Mouse (Mus musculus) layer of hippocampus, adult 9-10 months (tissue): ENCODE results near the gene Sipa1l1.
"Not testable (repeated sequence)": the region's sequence is repeated elsewhere in the genome, so short reads cannot be mapped to it uniquely, and the experiment has no call there.

Source experiments
- DNase-seq: peaks from one replicate; pipeline ENCODE4 v3.0.0; 2022; ENCODE audit warnings: low spot score

Sipa1l1 gene

DNA sequence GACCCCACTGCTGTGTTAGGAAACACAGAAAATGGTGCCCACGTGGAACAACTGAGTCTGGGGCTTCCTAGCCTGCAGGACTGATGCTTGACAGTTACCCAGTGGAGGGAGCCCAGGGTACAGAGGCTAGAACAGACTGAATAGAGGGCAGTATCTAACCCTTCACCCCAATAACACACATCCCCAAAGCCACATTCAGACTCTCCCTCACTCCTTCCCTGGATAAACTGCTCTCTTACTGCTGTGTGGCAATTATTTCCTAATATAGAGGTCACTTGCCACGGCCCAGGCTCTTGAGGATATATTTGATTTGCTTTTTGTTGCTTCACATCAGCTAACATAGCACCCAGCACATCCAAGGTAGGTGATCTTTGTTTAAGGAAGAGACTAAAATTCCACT, 307.5 kb downstream of the Sipa1l1 start:
- no peak for DNase-seq

- DNase-seq: no peak
Measured at GRCm38 (mm10) chr12:82477826-82478225, 308.7 kb downstream of the Sipa1l1 start.

DNA sequence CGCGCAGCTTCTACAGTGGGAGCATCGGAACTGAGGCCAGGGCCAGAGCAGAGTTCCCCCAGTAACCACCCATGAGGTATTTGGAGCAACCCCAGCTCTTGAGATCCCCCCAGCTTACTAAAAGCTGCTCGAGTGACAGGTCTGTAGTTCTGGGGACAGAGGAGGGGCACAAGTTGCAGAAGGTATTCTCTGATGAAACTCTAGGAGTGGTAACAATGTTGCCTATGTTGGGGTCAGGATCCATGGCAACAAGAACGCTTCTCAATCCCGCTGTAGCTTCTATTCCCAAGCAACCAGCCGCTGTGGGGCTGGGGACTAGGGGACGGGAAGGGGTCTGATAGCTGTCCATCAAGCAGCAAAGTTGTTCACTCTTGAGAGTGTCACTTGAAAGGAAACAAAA, 309.1 kb downstream of the Sipa1l1 start:
- DNase-seq: no peak

DNA sequence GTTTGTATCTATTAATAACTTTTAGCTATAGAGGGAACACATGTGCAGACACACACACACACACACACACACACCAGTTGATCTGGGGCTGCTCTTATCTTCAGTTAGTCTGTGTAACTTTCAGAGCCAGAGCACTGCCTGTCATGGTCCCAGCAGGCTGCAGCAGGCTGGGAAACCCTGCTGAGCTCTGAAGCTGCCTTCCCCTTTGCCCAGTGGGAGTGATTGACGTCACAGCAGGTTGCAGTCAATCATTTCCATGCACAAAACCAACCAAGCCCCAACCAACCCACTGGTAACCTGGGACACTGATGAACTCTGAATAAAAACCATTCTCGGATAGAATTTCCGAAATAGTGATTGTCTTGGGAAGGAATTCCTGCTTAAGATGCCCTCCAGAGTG, 310.3 kb downstream of the Sipa1l1 start:
- no peak for DNase-seq

GRCm38 (mm10) chr12:82480425-82480824, 311.3 kb downstream of the Sipa1l1 start:
- DNase-seq: not testable (repeated sequence)

GRCm38 (mm10) chr12:82485466-82485865, 316.3 kb downstream of the Sipa1l1 start:
- DNase-seq: no peak

- no peak for DNase-seq
Measured at GRCm38 (mm10) chr12:82486829-82487560, 317.9 kb downstream of the Sipa1l1 start.

- DNase-seq: no peak
Measured at GRCm38 (mm10) chr12:82489093-82489492, 320.0 kb downstream of the Sipa1l1 start.

- no peak for DNase-seq
Measured at GRCm38 (mm10) chr12:82489621-82490020, 320.5 kb downstream of the Sipa1l1 start.

GRCm38 (mm10) chr12:82492456-82492855, 323.3 kb downstream of the Sipa1l1 start:
- DNase-seq: no peak

DNA sequence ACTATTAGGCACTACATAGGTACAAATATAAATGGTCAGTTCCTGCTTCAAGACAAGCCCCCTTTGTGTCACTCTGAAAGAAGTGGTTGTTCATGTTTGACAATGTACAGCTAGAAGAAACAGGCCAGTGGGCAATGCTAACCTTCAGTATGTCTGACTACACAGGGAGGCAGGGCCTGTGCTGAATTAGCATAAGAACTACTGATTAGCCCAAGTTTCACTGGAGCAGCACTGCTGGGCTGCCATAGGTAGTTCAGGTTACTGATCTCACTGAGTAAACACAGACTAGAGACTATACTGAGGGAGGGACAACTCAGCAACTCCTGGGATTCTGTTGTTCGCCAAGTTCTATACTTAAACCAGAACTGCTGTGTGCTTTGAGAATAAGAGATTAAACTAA, 324.1 kb downstream of the Sipa1l1 start:
- not testable (repeated sequence) for DNase-seq

DNA sequence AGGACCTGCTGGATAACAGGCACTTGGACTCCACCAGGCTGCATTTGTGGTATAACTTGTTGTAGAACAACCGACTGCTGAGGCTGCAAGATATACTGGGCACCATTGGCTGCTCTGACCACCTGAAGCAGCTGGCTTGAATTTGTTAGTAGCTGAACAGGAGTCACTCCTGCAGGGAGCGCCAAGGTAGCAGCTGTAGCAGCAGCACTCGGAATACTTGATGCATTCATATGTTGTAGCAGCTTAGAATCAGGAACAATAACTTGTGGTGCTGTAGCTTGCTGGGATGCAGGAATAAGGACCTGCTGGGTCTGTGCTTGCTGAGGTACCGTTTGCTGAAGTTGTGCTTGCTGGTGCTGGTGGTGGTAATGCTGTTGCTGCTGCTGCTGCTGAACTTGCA, 326.8 kb downstream of the Sipa1l1 start:
- DNase-seq: no peak

DNA sequence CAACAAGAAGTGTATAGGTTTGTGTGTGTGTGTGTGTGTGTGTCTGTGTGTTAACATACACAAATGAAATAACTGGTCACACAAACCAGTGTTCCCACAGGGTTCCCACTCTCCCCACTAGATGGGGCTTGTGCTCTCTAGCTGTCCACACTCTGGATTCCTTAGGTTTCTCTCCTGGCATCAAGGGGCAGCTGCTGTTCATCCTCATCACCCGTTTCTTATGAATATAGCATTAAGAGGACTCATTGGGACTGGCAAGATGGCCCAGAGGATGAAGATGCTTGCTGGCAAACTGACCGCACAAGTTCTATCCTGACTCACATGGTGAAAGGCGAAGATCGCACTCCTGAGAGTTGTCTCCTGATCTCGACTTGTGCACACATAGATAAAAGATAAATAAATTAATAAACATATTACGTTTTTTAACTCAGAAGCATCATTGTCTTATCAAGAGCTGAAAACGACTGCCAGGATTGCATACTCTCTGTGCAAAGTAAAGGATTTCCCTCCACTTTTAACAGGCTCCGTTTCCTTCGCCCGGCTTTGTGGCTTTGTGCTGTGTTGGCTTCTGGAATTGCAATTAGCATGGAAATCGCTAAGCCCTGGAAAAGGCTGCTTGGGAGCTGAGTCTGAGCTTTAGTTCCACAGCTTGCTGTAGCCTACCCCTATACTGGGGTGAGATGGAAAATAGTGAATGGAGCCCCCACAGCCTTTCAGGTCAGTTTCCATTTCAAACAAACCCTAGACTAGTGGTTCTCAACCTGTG, 328.9 kb downstream of the Sipa1l1 start:
- DNase-seq: peak; percentile 52

DNA sequence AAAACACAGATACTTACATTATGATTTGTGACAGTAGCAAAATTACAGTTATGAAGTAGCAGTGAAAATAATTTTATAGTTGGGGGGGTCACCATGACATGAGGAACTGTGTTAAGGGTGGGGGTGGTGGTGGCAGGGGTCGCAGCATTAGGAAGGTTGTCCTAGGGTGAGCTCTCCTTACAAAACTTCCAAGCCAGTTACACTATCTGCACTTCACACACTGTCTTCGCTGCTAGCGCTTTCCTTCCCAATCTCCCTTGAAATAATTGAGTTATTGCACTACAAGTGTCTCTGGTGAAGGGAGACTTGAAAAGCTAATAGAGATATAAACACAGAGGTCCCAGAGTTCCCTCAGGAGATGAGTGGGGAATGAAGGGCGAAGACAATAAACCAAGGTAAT, 329.6 kb downstream of the Sipa1l1 start:
- no peak for DNase-seq

GRCm38 (mm10) chr12:82499731-82500130, 330.6 kb downstream of the Sipa1l1 start:
- no peak for DNase-seq
